Mouse (Mus musculus): ENCODE data around the gene Iqcf3. TPM values are rescaled to one million over a fixed set of nuclear protein-coding genes. Genes with fewer than 3 reads are reported as not detected.

The Iqcf3 gene
- polyA plus RNA-seq, 1 experiment from 2014 or later, result not detected

DNA sequence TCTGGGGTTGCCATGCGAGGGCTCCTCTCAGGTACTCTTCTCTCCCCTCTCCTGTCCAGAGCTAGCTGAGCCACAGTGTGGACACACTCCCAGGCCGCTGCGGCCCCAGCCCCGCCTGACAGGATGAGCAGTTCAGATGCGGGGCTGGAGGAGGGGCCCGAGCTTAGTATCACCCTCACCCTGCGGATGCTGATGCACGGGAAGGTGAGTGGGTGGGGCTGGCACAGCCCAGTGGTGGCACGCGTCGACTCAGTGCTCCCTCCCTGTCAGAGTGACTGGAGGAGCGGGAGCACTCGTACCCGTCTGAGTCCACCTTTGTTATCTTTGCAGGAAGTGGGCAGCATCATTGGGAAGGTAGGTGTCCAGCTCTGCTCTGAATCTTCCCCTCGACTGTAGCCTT is 101.5 kb downstream of the Iqcf3 start:
- H3K36me3 ChIP-seq, result peaks cover 37% of the 10 kb centered on the region
- H3K9me3 ChIP-seq (replicated peaks), result no peaks in the 10 kb centered on the region
- no peak overlapping the region for H3K4me2 ChIP-seq
- peaks cover 57% of the 10 kb centered on the region for H3K4me1 ChIP-seq
- H3K9ac ChIP-seq (replicated peaks), result no peak overlapping the region
- no peaks in the 10 kb centered on the region for H3K27me3 ChIP-seq (replicated peaks)
- ATAC-seq (ENCODE audit: low FRiP score), result no peak
- H3K4me3 ChIP-seq (replicated peaks), result no peak overlapping the region
- H3K27ac ChIP-seq (replicated peaks), result no peak overlapping the region; the same call in 1 of the 2 replicates
- 86% methylated on average over 15 of the region's 15 CpGs for WGBS

DNA sequence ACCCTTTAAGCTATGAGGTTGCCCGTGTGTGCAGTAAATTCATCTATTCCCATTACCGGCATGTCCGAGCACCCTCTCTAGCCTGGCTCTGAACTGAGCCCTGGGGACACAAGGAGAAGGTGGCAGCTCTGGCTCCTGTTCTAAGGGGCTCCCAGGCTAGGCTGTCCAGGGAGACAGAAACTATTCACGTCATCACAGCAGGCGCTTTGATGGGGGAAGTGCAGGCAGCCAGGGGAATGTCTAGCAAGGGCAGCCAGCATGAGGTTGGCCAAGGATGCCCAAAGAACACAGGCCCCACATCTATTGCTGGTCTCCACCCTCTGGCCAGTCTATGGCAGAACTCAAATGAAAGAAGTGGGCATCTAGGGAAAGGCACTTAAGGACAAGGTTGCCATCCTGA is 103.5 kb downstream of the Iqcf3 start:
- Histone ChIP-seq H3K27me3 (replicated peaks) (no peaks in the 10 kb centered on the region), H3K4me2 (peak overlapping the region; percentile 87), H3K27ac (replicated peaks) (no peak overlapping the region), H3K9ac (replicated peaks) (no peak overlapping the region), H3K9me3 (replicated peaks) (no peaks in the 10 kb centered on the region), H3K4me1 (peaks cover 56% of the 10 kb centered on the region), H3K36me3 (peaks cover 24% of the 10 kb centered on the region), H3K4me3 (replicated peaks) (no peak overlapping the region)
- WGBS, result 47% methylated on average over 5 of the region's 5 CpGs
- no peak for ATAC-seq (ENCODE audit: low FRiP score)

DNA sequence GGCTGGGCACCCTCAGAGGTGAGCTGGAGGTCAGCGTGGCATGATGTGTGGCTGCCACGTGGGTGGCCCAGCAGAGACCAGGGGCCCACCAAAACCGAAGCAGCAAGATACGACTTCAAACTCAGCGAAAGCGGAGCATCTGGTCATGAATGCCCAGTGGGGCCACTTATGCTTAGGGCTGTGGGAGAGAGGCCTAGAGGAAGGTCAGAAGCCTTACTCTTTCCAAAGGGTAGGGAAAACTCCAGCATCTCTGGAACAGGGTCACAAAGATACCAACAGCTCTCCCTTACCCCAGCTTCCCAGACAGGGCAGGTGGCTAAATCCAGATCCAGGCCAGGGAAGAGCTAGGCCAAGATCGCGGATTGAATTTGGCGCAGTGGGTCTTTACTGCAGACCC is 104.3 kb downstream of the Iqcf3 start:
- Histone ChIP-seq H3K4me1 (peaks cover 63% of the 10 kb centered on the region), H3K4me2 (peak overlapping the region; percentile 87), H3K4me3 (replicated peaks) (peak overlapping the region; percentile 64), H3K27ac (replicated peaks) (peak overlapping the region; percentile 90; the same call in 1 of the 2 replicates), H3K36me3 (peaks cover 19% of the 10 kb centered on the region), H3K27me3 (replicated peaks) (no peaks in the 10 kb centered on the region), H3K9ac (replicated peaks) (peak overlapping the region; percentile 73; the same call in 1 of the 2 replicates), H3K9me3 (replicated peaks) (no peaks in the 10 kb centered on the region)
- WGBS, result 31% methylated on average over 9 of the region's 9 CpGs
- ATAC-seq (ENCODE audit: low FRiP score), result no peak

DNA sequence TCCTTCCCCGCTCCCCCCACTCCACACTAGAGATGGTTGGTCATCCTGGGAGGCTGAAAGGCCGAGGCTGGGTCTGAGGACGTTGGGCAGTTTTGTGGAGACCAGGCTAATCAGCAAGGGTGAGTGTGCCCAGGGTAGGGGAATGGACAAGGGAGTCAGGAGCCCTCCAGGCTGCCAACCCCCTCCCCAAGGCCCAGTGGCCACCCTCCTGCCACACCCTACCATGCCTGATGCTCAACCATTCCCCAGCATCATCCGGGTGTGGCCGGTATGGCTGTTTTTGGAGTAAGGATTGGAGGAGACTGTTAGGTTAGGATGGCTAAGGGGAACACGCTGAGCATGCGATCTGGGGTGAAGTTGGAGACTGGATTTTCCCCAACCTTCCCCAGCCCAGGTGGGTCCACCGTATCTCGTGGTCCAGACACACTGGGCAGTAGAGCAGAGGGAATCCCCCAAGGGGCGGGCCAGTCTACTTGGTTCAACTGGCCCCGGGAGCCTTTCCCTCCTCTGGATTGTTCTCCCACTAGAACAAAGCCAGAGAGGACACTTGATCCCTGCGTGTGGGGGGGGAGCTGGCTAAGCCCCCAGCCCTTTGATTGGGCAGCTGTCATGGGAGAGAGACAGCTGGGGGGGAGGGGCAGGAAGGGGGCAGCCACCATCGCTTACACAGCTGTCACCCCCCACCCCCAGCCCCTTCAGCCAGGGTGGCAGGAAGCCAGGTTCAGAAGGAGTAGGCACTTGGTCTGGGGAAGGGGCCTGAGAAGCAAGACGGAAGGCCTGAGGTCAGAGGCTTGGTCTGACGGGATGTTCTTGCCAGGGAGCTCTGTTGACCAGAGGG is 104.9 kb downstream of the Iqcf3 start:
- WGBS, result 30% methylated on average over 15 of the region's 15 CpGs
- no peaks in the 10 kb centered on the region for H3K27me3 ChIP-seq (replicated peaks)
- ATAC-seq (ENCODE audit: low FRiP score), result no peak

DNA sequence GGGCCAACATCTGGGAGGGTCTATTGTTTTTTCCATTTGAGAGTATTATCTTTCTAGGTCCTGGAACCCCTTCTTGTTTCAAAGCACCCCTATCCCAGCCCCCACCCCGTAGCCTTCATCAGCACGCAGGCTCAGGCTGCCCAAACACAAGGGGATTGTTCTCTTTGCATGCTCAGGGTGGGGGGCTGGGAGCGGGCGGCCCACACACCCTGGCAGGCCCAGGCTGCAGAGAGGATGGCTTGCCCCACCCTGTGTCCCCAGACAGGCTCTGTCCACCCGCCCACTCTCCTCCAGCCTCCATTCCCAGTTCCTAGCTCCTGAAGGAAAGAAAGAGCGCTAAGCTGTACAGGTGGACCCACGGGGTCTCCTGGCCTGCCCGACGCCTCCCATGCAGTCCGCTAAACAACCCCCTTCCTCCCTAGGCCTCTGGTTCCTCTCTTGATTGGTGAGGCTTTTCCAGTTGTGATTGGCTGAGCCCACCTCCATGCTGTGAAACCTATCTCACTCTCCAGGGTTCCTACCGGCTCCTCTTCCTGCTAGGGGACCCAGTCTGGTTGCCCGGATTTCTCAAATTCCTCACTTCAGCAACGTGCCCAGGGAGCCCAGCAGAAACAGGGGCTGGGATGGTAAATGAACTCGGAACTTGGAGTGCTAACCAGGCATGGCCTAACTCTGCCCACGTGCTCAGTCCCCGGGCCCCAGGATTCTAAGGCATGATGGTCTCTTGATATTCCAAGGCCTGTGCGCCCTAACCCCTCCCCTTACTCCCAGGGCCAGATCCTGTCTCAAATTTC is 106.3 kb downstream of the Iqcf3 start:
- Histone ChIP-seq H3K27ac (replicated peaks) (peak overlapping the region; percentile 90), H3K4me2 (peak overlapping the region; percentile 87), H3K9me3 (replicated peaks) (no peaks in the 10 kb centered on the region), H3K4me1 (peaks cover 77% of the 10 kb centered on the region), H3K4me3 (replicated peaks) (peak overlapping the region; percentile 64), H3K9ac (replicated peaks) (peak overlapping the region; percentile 73), H3K36me3 (peaks cover under 1% of the 10 kb centered on the region; the same call in 1 of the 2 replicates), H3K27me3 (replicated peaks) (no peaks in the 10 kb centered on the region)
- peak; percentile 63 for ATAC-seq (ENCODE audit: low FRiP score)
- 6% methylated on average over 17 of the region's 17 CpGs for WGBS

More for the DNA sequence above, 104.9 kb downstream of the Iqcf3 start:
- Histone ChIP-seq H3K36me3 (peaks cover 12% of the 10 kb centered on the region), H3K4me3 (replicated peaks) (peak overlapping the region; percentile 64), H3K27ac (replicated peaks) (peak overlapping the region; percentile 90), H3K9ac (replicated peaks) (peak overlapping the region; percentile 73), H3K4me1 (peaks cover 67% of the 10 kb centered on the region), H3K9me3 (replicated peaks) (no peaks in the 10 kb centered on the region), H3K4me2 (peak overlapping the region; percentile 87)

DNA sequence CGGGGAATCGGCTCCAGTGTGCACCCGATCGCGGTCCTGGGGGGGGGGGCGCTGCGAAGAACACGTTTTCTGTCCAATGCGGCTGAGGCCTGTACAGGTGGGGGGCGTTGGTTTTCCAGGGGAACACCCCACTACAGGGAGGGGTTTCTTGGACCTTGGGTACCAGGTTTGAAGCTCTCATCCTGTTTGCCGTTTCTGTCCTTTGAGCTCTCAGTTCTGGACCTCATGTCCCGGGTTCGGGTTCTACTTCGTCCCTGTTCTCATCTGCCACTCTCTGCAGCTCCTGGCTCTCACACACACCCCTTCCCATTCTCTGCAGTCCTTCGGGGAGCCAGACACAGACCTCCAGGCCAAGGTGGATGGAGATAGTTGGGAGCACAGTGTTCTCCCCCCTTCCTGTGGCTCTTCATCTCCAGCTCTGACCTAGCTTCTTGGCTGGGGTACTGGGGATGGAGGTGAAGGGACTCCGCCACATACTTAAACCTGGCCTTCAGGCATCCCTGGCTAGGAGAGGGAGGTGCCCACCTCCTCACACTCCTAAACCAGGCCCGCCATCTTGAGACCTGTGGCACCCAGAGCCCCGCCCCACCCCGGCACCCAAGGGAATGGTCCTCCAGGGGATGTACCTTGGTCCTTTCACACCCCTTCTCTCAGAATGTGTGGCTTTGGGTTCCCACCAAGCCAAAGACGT is 107.2 kb downstream of the Iqcf3 start:
- ATAC-seq (ENCODE audit: low FRiP score), result peak; percentile 35
- H3K4me1 ChIP-seq, result peaks cover 81% of the 10 kb centered on the region
- peak overlapping the region; percentile 73 for H3K9ac ChIP-seq (replicated peaks)
- H3K27me3 ChIP-seq (replicated peaks), result no peaks in the 10 kb centered on the region
- H3K27ac ChIP-seq (replicated peaks), result peak overlapping the region; percentile 90
- peak overlapping the region; percentile 87 for H3K4me2 ChIP-seq
- no peaks in the 10 kb centered on the region for H3K36me3 ChIP-seq
- 1% methylated on average over 19 of the region's 20 CpGs for WGBS
- peak overlapping the region; percentile 64 for H3K4me3 ChIP-seq (replicated peaks)
- H3K9me3 ChIP-seq (replicated peaks), result no peaks in the 10 kb centered on the region

DNA sequence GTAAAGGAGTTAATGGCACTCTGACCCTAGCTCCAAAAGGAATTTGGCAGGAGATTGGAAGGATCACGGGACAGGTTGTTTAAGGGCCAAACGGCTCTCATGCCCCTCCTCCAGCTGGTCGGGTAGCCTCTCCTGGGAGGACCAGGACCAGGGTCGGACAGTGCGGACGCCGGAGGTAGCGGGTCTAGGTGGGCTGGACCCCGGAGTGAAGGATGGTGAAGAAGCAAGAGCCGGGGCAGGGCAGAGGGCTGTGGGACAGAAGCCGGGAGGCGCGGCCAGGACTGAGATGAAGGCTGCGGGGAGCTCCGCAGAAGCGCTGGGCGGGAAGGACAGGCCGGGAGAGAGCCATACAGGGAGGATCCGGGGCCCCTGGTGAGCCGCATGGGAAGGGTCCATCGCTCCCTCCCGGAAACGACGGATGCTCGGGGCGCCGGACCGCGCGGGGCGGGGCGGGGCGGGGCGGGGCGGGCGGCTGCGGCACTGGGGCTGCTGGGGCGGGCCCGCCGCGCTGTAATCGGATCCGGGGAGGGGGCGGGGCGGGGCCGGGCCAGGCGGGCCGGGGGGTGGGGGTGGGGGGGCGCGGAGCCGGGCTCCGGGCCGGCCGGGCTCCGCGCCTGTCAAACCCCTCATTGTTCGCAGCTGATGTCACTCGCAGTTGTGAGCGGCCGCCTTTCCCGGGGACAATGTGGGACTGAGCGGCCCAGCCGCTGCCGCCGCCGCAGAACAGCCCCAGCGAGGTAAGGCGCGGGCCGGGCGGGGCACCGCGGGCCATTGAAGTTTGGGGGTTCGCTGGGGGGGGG is 108.0 kb downstream of the Iqcf3 start, which contains the start of gene Pcbp4:
Gene Pcbp4, plus strand, starts transcription at position 21 of the 800 bp plus-strand sequence.
- peak within 1 kb of the TSS; percentile 73 for H3K9ac ChIP-seq (replicated peaks)
- ATAC-seq (ENCODE audit: low FRiP score), result peak; percentile 64
- no peaks in the 10 kb centered on the region for H3K36me3 ChIP-seq
- H3K9me3 ChIP-seq (replicated peaks), result no peaks in the 10 kb centered on the region
- peak within 1 kb of the TSS; percentile 90 for H3K27ac ChIP-seq (replicated peaks)
- H3K4me1 ChIP-seq, result peaks cover 81% of the 10 kb centered on the region
- peak within 1 kb of the TSS; percentile 87 for H3K4me2 ChIP-seq
- peak within 1 kb of the TSS; percentile 64 for H3K4me3 ChIP-seq (replicated peaks)
- 0% methylated on average over 44 of the region's 74 CpGs for WGBS
- no peaks in the 10 kb centered on the region for H3K27me3 ChIP-seq (replicated peaks)

Other genes with a start within 250 kb of the Iqcf3 start
- gene Dusp7, start 193.0 kb downstream of the Iqcf3 start, polyA plus RNA-seq (2015; fragmentation: Nextera tagmentation; extraction: Ambion mirVana), result 13.9 and 16.4 TPM in 2 replicates
- gene Rpl29, start 132.2 kb downstream of the Iqcf3 start, polyA plus RNA-seq (2015; fragmentation: Nextera tagmentation; extraction: Ambion mirVana), result 656 and 712 TPM in 2 replicates
- gene Acy1, start 123.3 kb downstream of the Iqcf3 start, polyA plus RNA-seq (2015; fragmentation: Nextera tagmentation; extraction: Ambion mirVana), result 20.5 and 24.9 TPM in 2 replicates
- 10.0 and 13.6 TPM in 2 replicates for gene Abhd14b, start 114.2 kb downstream of the Iqcf3 start, polyA plus RNA-seq (2015; fragmentation: Nextera tagmentation; extraction: Ambion mirVana)
- gene Abhd14a, start 114.0 kb downstream of the Iqcf3 start, polyA plus RNA-seq (2015; fragmentation: Nextera tagmentation; extraction: Ambion mirVana), result 73.2 and 77.0 TPM in 2 replicates
- gene Pcbp4, start 108.3 kb downstream of the Iqcf3 start, polyA plus RNA-seq (2015; fragmentation: Nextera tagmentation; extraction: Ambion mirVana), result 185 and 222 TPM in 2 replicates
- gene Gpr62, start 95.7 kb downstream of the Iqcf3 start, polyA plus RNA-seq (2015; fragmentation: Nextera tagmentation; extraction: Ambion mirVana), result 1.1 and 1.4 TPM in 2 replicates
- 46.4 and 47.8 TPM in 2 replicates for gene Rrp9, start 85.7 kb downstream of the Iqcf3 start, polyA plus RNA-seq (2015; fragmentation: Nextera tagmentation; extraction: Ambion mirVana)
- 0.86 and 3.6 TPM in 2 replicates for gene Parp3, start 84.7 kb downstream of the Iqcf3 start, polyA plus RNA-seq (2015; fragmentation: Nextera tagmentation; extraction: Ambion mirVana)
- gene Iqcf1, start 61.7 kb downstream of the Iqcf3 start, polyA plus RNA-seq (2015; fragmentation: Nextera tagmentation; extraction: Ambion mirVana), result not detected in 2 replicates
- not detected in 2 replicates for gene Iqcf5, start 47.1 kb downstream of the Iqcf3 start, polyA plus RNA-seq (2015; fragmentation: Nextera tagmentation; extraction: Ambion mirVana)
- gene Iqcf4, start 9.4 kb upstream of the Iqcf3 start, polyA plus RNA-seq (2015; fragmentation: Nextera tagmentation; extraction: Ambion mirVana), result not detected in 2 replicates
- not detected in 2 replicates for gene Iqcf6, start 65.0 kb upstream of the Iqcf3 start, polyA plus RNA-seq (2015; fragmentation: Nextera tagmentation; extraction: Ambion mirVana)
- 4.9 and 6.4 TPM in 2 replicates for gene Grm2, start 94.5 kb upstream of the Iqcf3 start, polyA plus RNA-seq (2015; fragmentation: Nextera tagmentation; extraction: Ambion mirVana)
- gene Tex264, start 124.3 kb upstream of the Iqcf3 start, polyA plus RNA-seq (2015; fragmentation: Nextera tagmentation; extraction: Ambion mirVana), result 72.2 and 83.3 TPM in 2 replicates
- gene Rad54l2, start 227.6 kb upstream of the Iqcf3 start, polyA plus RNA-seq (2015; fragmentation: Nextera tagmentation; extraction: Ambion mirVana), result 6.4 and 7.1 TPM in 2 replicates